Mouse (Mus musculus) MEL (cell line): ENCODE data around the gene Parp9. TPM values are rescaled to one million over a fixed set of nuclear protein-coding genes. Genes with fewer than 3 reads are reported as not detected.

Source experiments
- DNase-seq: peaks from one replicate; pipeline ENCODE4 v3.0.0; 2011; ENCODE audit warnings: low read depth, low spot score
- H3K27ac ChIP-seq: 2 replicates; pipeline ENCODE4 v1.5.1; 2012; ENCODE audit warnings: low read depth, mild to moderate bottlenecking, control low read depth, low read length, moderate library complexity; ENCODE audit not compliant: control insufficient read depth
- H3K27me3 ChIP-seq, 2 experiments: fragments of 150-350 bp in 1 of 2; sonication (generic) in 1 of 2; 2 replicates each; pipeline ENCODE4 v1.6.1; 2012; ENCODE audit warnings: low read length in 2 of 2, mild to moderate bottlenecking in 2 of 2, improper control_type of control experiment in 1 of 2, moderate library complexity in 1 of 2; ENCODE audit not compliant: insufficient read depth in 2 of 2, control insufficient read depth in 1 of 2
- H3K36me3 ChIP-seq, 2 experiments: 2 replicates each; pipeline ENCODE4 v1.6.1; 2012 to 2014; ENCODE audit warnings: low read length in 2 of 2, improper control_type of control experiment in 1 of 2, inconsistent platforms in 1 of 2, mild to moderate bottlenecking in 1 of 2; ENCODE audit not compliant: insufficient read depth in 2 of 2, control insufficient read depth in 1 of 2
- H3K4me1 ChIP-seq, 2 experiments: fragments of 150-350 bp in 1 of 2; sonication (generic) in 1 of 2; 2 replicates each; pipeline ENCODE4 v1.6.1; 2012; ENCODE audit warnings: low read length in 2 of 2, improper control_type of control experiment in 1 of 2, mild to moderate bottlenecking in 1 of 2; ENCODE audit not compliant: insufficient read depth in 2 of 2, control insufficient read depth in 1 of 2
- H3K4me3 ChIP-seq, 2 experiments: fragments of 150-350 bp in 1 of 2; sonication (generic) in 1 of 2; 2 replicates each; pipeline ENCODE4 v1.5.1; 2012; ENCODE audit warnings: low read depth in 2 of 2, low read length in 2 of 2, mild to moderate bottlenecking in 2 of 2, moderate library complexity in 2 of 2, control low read depth in 1 of 2, improper control_type of control experiment in 1 of 2; ENCODE audit not compliant: control insufficient read depth in 1 of 2, insufficient read depth in 1 of 2
- H3K79me2 ChIP-seq: 2 replicates; pipeline ENCODE4 v1.6.1; 2012; ENCODE audit warnings: mild to moderate bottlenecking, low read length, moderate library complexity; ENCODE audit not compliant: control insufficient read depth, poor library complexity, insufficient read depth
- H3K9ac ChIP-seq: 2 replicates; pipeline ENCODE4 v1.6.1; 2012; ENCODE audit warnings: low read depth, mild to moderate bottlenecking, control low read depth, low read length, moderate library complexity; ENCODE audit not compliant: control insufficient read depth, poor library complexity, severe bottlenecking
- H3K9me3 ChIP-seq: fragments of 150-350 bp; sonication (generic); replicated peaks from 2 replicates; pipeline ENCODE4 v1.6.1; 2012; ENCODE audit warnings: mild to moderate bottlenecking, low read length, improper control_type of control experiment, moderate library complexity; ENCODE audit not compliant: insufficient read depth
- CHD1 ChIP-seq: IDR thresholded peaks from 2 replicates; pipeline ENCODE4 v1.6.1; 2012; ENCODE audit warnings: low read depth, mild to moderate bottlenecking, inconsistent platforms, low read length, improper control_type of control experiment
- ETS1 ChIP-seq: IDR thresholded peaks from 2 replicates; pipeline ENCODE4 v1.6.1; 2012; ENCODE audit warnings: low read depth, mild to moderate bottlenecking, inconsistent platforms, low read length, improper control_type of control experiment, moderate library complexity
- HCFC1 ChIP-seq: IDR thresholded peaks from 2 replicates; pipeline ENCODE4 v1.6.1; 2012; ENCODE audit warnings: low read depth, mild to moderate bottlenecking, inconsistent platforms, low read length, improper control_type of control experiment, moderate library complexity
- KAT2A ChIP-seq: conservative IDR thresholded peaks from 2 replicates; pipeline ENCODE4 v1.6.1; 2012; ENCODE audit warnings: low read depth, low read length, improper control_type of control experiment, inconsistent platforms
- MEF2A ChIP-seq: IDR thresholded peaks from 2 replicates; pipeline ENCODE4 v1.6.1; 2014; ENCODE audit warnings: low read depth, mild to moderate bottlenecking, inconsistent platforms, low read length, improper control_type of control experiment; ENCODE audit not compliant: poor library complexity, insufficient replicate concordance, severe bottlenecking; ENCODE audit errors: extremely low read depth
- MYC ChIP-seq: IDR thresholded peaks from 2 replicates; pipeline ENCODE4 v1.6.1; 2011; ENCODE audit warnings: low read depth, mild to moderate bottlenecking, low read length, improper control_type of control experiment, moderate library complexity
- POLR2A ChIP-seq, 2 experiments: IDR thresholded peaks; 2 replicates each; pipeline ENCODE4 v1.6.1; 2011 to 2012; ENCODE audit warnings: low read length in 2 of 2, mild to moderate bottlenecking in 2 of 2, control low read depth in 1 of 2, improper control_type of control experiment in 1 of 2, low read depth in 1 of 2, moderate library complexity in 1 of 2; ENCODE audit not compliant: control insufficient read depth in 1 of 2, insufficient read depth in 1 of 2, poor library complexity in 1 of 2
- RAD21 ChIP-seq: IDR thresholded peaks from 2 replicates; pipeline ENCODE4 v1.6.1; 2011; ENCODE audit warnings: mild to moderate bottlenecking, low read depth, low read length, improper control_type of control experiment
- RCOR1 ChIP-seq: IDR thresholded peaks from 2 replicates; pipeline ENCODE4 v1.6.1; 2012; ENCODE audit warnings: low read depth, mild to moderate bottlenecking, inconsistent platforms, low read length, improper control_type of control experiment
- SIN3A ChIP-seq: IDR thresholded peaks from 2 replicates; pipeline ENCODE4 v1.6.1; 2012; ENCODE audit warnings: low read length, improper control_type of control experiment, inconsistent platforms
- SMC3 ChIP-seq: IDR thresholded peaks from 2 replicates; pipeline ENCODE4 v1.6.1; 2011; ENCODE audit warnings: low read depth, low read length, improper control_type of control experiment
- TBP ChIP-seq: IDR thresholded peaks from 2 replicates; pipeline ENCODE4 v1.8.0; 2011; ENCODE audit warnings: low read depth, low read length, improper control_type of control experiment
- TCF12 ChIP-seq: IDR thresholded peaks from 2 replicates; pipeline ENCODE4 v1.6.1; 2014; ENCODE audit warnings: low read depth, mild to moderate bottlenecking, inconsistent platforms, low read length, improper control_type of control experiment, moderate library complexity
- UBTF ChIP-seq: IDR thresholded peaks from 2 replicates; pipeline ENCODE4 v1.6.1; 2012; ENCODE audit warnings: low read depth, mild to moderate bottlenecking, inconsistent platforms, low read length, improper control_type of control experiment, moderate library complexity, borderline replicate concordance; ENCODE audit not compliant: insufficient read depth
- ZMIZ1 ChIP-seq: IDR thresholded peaks from 2 replicates; pipeline ENCODE4 v1.6.1; 2012; ENCODE audit warnings: low read depth, mild to moderate bottlenecking, inconsistent platforms, low read length, improper control_type of control experiment, moderate library complexity
- polyA plus RNA-seq, 2 experiments: library from polyadenylated mRNA; stranded (reverse) in 1 of 2; unstranded in 1 of 2; fragments of >175 nt in 1 of 2; fragments of >200 nt in 1 of 2; gene quantifications; 2 replicates each; pipeline versions ENCODE4 v1.2.1 to v1.2.4; 2012; ENCODE audit warnings: low replicate concordance in 2 of 2, low read depth in 1 of 2; ENCODE audit not compliant: insufficient read length in 2 of 2, insufficient read depth in 1 of 2, missing spikeins in 1 of 2
- total RNA-seq: library from RNA; depleted of rRNA; stranded (reverse); fragments of 300-350 nt; gene quantifications from 2 replicates; pipeline ENCODE4 v1.2.3, GENCODE M21; 2012; rRNA removed

Gene Parp9
- total RNA-seq (3.0 and 3.4 TPM in 2 replicates), polyA plus RNA-seq (1 to 10 TPM in 1 of 2 experiments, not detected in 1; 5.3 TPM)

DNA sequence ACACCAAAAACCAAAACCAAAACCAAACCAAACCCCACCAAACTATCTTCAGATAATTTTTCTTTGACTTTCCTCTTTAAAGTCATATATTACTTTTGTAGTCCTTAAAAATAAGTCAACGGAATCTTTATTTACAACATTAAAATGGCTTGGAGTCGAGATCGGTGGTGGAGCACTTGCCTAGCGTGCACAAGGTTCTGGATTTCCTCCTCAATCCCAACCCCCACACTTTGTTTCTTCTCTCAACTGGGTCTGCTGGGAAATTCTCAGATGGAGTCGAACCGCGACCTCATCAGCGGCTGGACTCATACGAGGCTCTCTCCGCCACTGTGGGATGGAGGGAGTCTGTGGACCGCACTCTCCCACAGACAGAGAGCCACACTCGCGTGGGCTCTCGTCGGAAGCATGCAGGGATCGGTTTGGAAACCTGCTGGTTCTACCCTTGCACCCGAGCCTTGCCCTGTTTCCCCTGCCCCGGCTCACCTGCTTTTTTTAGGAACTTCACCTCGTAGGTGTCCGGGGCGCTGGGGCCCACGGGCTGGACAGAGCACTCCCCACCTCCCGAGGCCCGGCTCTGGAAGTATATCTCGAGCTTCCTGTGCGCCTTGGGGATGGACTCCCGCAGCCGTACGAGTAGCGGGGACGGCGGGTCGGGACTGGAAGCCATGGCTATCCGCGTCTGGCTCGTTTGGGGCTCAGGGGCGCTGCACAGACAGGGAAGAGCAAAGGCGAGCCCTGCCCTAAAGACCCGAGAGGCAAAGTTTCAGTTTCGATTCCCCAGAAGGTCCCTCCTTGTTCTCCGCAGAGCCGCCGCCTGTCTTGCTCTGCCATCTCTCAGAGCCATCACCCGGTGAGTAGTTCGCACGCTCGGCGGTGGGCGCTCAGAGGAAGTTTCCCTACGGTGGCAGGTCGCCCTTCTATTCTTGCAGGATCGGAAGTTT is at the start of gene Parp9, which contains the start of gene Dtx3l:
Parp9 (plus strand) TSS at position 260 of the 941 bp plus-strand sequence.
Dtx3l (minus strand) TSS at position 941 of the 941 bp plus-strand sequence.
- peaks cover 0 to 8% of the 10 kb centered on the region in 2 experiments; a peak in 2 of 4 replicates for H3K4me1 ChIP-seq
- H3K36me3 ChIP-seq: peaks cover 0 to 4% of the 10 kb centered on the region in 2 experiments; a peak in 1 of 4 replicates
- peak within 1 kb of the TSS; percentile 53 for H3K27ac ChIP-seq
- H3K79me2 ChIP-seq: peaks cover 7% of the 10 kb centered on the region; the same call in 1 of the 2 replicates
- no peaks in the 10 kb centered on the region for H3K27me3 ChIP-seq
- H3K9me3 ChIP-seq: no peaks in the 10 kb centered on the region
- peak within 1 kb of the TSS; percentile 97 to 99 for H3K4me3 ChIP-seq
- peak; percentile 78 for DNase-seq
- peak within 1 kb of the TSS; percentile 92 for H3K9ac ChIP-seq
- TF ChIP-seq ETS1 (peak; percentile 25; the same call in 1 of the 2 replicates), MYC (peak; percentile 44; the same call in 1 of the 2 replicates), SIN3A (0 out of 2 replicates have a peak, but pooled peaks have one; percentile 15), POLR2A (IDR thresholded peaks at IDR 0.05; ENCODE audit: control insufficient read depth in 1 of 2, insufficient read depth in 1 of 2, low read depth in 1 of 2, low read length in 2 of 2, poor library complexity in 1 of 2) (peak in 1 of 2 experiments; percentile 60; a peak in 3 of 4 replicates), TCF12 (peak; percentile 30; the same call in 1 of the 2 replicates), ZMIZ1 (0 out of 2 replicates have a peak, but pooled peaks have one; percentile 39), UBTF (0 out of 2 replicates have a peak, but pooled peaks have one; percentile 51), HCFC1 (peak; percentile 31; the same call in 1 of the 2 replicates), CHD1 (peak; percentile 35; the same call in 1 of the 2 replicates), KAT2A (no peak), TBP (peak; percentile 50), MEF2A (no peak), RCOR1 (no peak)

DNA sequence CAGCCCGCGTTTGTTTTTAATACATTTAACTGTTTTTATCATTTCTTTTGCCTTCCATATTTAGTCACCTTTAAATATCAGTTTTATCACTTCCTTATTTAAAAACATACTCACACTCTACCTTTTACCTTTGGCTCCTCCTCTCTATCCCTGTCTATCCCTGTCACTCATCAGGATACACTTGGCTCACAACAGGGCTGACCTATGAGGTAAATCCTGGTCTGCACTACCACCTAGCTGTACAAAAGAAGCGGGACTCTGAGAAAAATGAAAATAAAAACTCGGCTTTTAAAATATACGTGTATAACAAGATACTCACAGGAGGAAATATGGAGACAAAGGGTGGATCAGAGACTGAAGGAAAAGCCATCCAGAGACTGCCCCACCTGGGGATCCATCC is 49.4 kb upstream of the Parp9 start:
- H3K4me1 ChIP-seq: peaks cover 0 to 6% of the 10 kb centered on the region in 2 experiments; a peak in 2 of 4 replicates
- H3K27me3 ChIP-seq: no peaks in the 10 kb centered on the region; a peak in 1 of 4 replicates
- peak overlapping the region; percentile 95; the same call in 1 of the 2 replicates for H3K27ac ChIP-seq
- H3K4me3 ChIP-seq: peak overlapping the region; percentile 73 to 76
- TF ChIP-seq HCFC1: no peak
- TF ChIP-seq RAD21: peak; percentile 43
- peak; percentile 1; the same call in 1 of the 2 replicates for TF ChIP-seq SMC3
- peak; percentile 54 for DNase-seq
- H3K9me3 ChIP-seq: no peaks in the 10 kb centered on the region
- H3K9ac ChIP-seq: peak overlapping the region; percentile 7
- H3K36me3 ChIP-seq: peaks cover 0 to 4% of the 10 kb centered on the region in 2 experiments; a peak in 1 of 4 replicates
- no peaks in the 10 kb centered on the region for H3K79me2 ChIP-seq
